8 mouse cellular contexts compared by ENCODE assay signal in genomic region chr1:184825093-184825492, GRCm38 (mm10). TPM values are rescaled to one million over a fixed set of nuclear protein-coding genes. Genes with fewer than 3 reads are reported as not detected.
A peak's percentile ranks its signal among the peaks of the same experiment; 100 is the strongest.
DNase-seq lines count a peak whose midpoint lies in the region; TF ChIP-seq lines count a peak whose summit lies in the region.

No protein-coding gene starts in this region.

- H3K9me3 ChIP-seq in midbrain, embryonic 10.5 days (replicated peaks) = no peaks in the 10 kb centered on the region

- peak; percentile 38 for DNase-seq in gastrocnemius, adult 2 months
- no peak for DNase-seq in gastrocnemius, postnatal 25 days
- DNase-seq in B cell, adult 2 months = peak; percentile 47 to 49
- peak; percentile 55 for DNase-seq in gastrocnemius, postnatal 10 days
- DNase-seq in kidney, postnatal 14 days = peak; percentile 48
- peak; percentile 62 for DNase-seq in midbrain, embryonic 10.5 days (ENCODE audit: low spot score)
- DNase-seq in ovary, adult 18-20 months (ENCODE audit: low spot score) = no peak

- intact Hi-C loops in gastrocnemius, adult 2 months (cut with DNase I) = loop anchor here (2.0 kb wide), 3 partner anchors 20 to 58 kb away; partner anchors contain the start of gene C130074G19Rik

- TF ChIP-seq POLR2A in bone marrow macrophage, adult 2 months (IDR thresholded peaks at IDR 0.05; ENCODE audit: borderline replicate concordance, low read depth, low read length) = no peak

- peaks cover 9% of the 10 kb centered on the region; the same call in 1 of the 2 replicates for H3K27me3 ChIP-seq in midbrain, embryonic 10.5 days (ENCODE audit: low read depth, poor library complexity, severe bottlenecking)

- peak overlapping the region; percentile 75 for H3K27ac ChIP-seq in gastrocnemius, adult 2 months
- no peak overlapping the region for H3K27ac ChIP-seq in bone marrow macrophage, adult 2 months (ENCODE audit: insufficient read depth, low read depth, low read length)
- no peak overlapping the region for H3K27ac ChIP-seq in midbrain, embryonic 10.5 days (replicated peaks)

- peak overlapping the region; percentile 53 for H3K4me3 ChIP-seq in gastrocnemius, adult 2 months
- peak overlapping the region; percentile 7; the same call in 1 of the 2 replicates for H3K4me3 ChIP-seq in bone marrow macrophage, adult 2 months (ENCODE audit: insufficient read depth, low read length)
- 0 out of 2 replicates have a peak overlapping the region, but pooled peaks have one; percentile 18 for H3K4me3 ChIP-seq in midbrain, embryonic 10.5 days

- 27% methylated on average over 11 of the region's 11 CpGs for WGBS in midbrain, embryonic 10.5 days

- peaks cover 22% of the 10 kb centered on the region for H3K36me3 ChIP-seq in midbrain, embryonic 10.5 days

- TF ChIP-seq CTCF in gastrocnemius, adult 2 months (IDR thresholded peaks at IDR 0.05) = peak; percentile 70
- TF ChIP-seq CTCF in bone marrow macrophage, adult 2 months (IDR thresholded peaks at IDR 0.05; ENCODE audit: low read depth, low read length) = no peak

- peaks cover 8% of the 10 kb centered on the region for H3K4me1 ChIP-seq in bone marrow macrophage, adult 2 months (ENCODE audit: control insufficient read depth, insufficient read depth, low read length)
- peaks cover 25% of the 10 kb centered on the region for H3K4me1 ChIP-seq in midbrain, embryonic 10.5 days

RNA-seq across cellular contexts. Expression of gene Marc1, which starts 14.0 kb away (rescaled TPM):
- not detected for total RNA-seq in gastrocnemius, adult 2 months (2021)
- total RNA-seq in gastrocnemius, postnatal 25 days (2021) = under 1 TPM in 1 of 2 experiments, not detected in 1; 0.38 TPM
- polyA plus RNA-seq in bone marrow macrophage, adult 2 months (2012; ENCODE audit: insufficient read depth, insufficient read length, missing spikeins) = not detected in 2 replicates
- total RNA-seq in gastrocnemius, postnatal 10 days (2021) = under 1 TPM; 0.19 to 0.20 TPM
- 0.11 TPM in 1 of 2 replicates, not detected in the other for polyA plus RNA-seq in midbrain, embryonic 10.5 days (2016; fragmentation: Nextera tagmentation; extraction: Ambion mirVana)

RNA-seq across cellular contexts. Expression of gene Marc2, which starts 21.2 kb away (rescaled TPM):
- 100 to 1,000 TPM; 126 to 170 TPM for total RNA-seq in gastrocnemius, adult 2 months (2021)
- total RNA-seq in gastrocnemius, postnatal 25 days (2021) = 100 to 1,000 TPM; 122 to 125 TPM
- polyA plus RNA-seq in bone marrow macrophage, adult 2 months (2012; ENCODE audit: insufficient read depth, insufficient read length, missing spikeins) = 143 and 153 TPM in 2 replicates
- 100 to 1,000 TPM; 150 to 151 TPM for total RNA-seq in gastrocnemius, postnatal 10 days (2021)
- 85.7 and 93.7 TPM in 2 replicates for polyA plus RNA-seq in midbrain, embryonic 10.5 days (2016; fragmentation: Nextera tagmentation; extraction: Ambion mirVana)

RNA-seq across cellular contexts. Expression of gene C130074G19Rik, which starts 57.9 kb away (rescaled TPM):
- total RNA-seq in gastrocnemius, adult 2 months (2021) = 10 to 100 TPM in 1 of 2 experiments, 1 to 10 TPM in 1; 7.1 to 10.1 TPM
- 10 to 100 TPM; 10.9 to 18.7 TPM for total RNA-seq in gastrocnemius, postnatal 25 days (2021)
- not detected in 2 replicates for polyA plus RNA-seq in bone marrow macrophage, adult 2 months (2012; ENCODE audit: insufficient read depth, insufficient read length, missing spikeins)
- 10 to 100 TPM; 32.8 to 36.1 TPM for total RNA-seq in gastrocnemius, postnatal 10 days (2021)
- polyA plus RNA-seq in midbrain, embryonic 10.5 days (2016; fragmentation: Nextera tagmentation; extraction: Ambion mirVana) = 0.57 and 0.62 TPM in 2 replicates

Comparison
In these comparisons a context has a peak if more than half of its experiments do, and no peak if none do; other contexts are left out.
1. DNase-seq: peak in gastrocnemius, adult 2 months (single experiment), B cell, adult 2 months (2 of 2), gastrocnemius, postnatal 10 days (single experiment), kidney, postnatal 14 days (single experiment) and midbrain, embryonic 10.5 days (single experiment); none in gastrocnemius, postnatal 25 days (single experiment) and ovary, adult 18-20 months (single experiment).
2. Peak in every context shown above with its lines, with median percentiles within 50 percentile points of each other: H3K4me3 ChIP-seq.